Mouse (Mus musculus) left cerebral cortex, adult 9 months (tissue): ENCODE measurements around the gene 4921536K21Rik.

Experiments used
- DNase-seq, 2 experiments: peaks; one replicate each; pipeline ENCODE4 v3.0.0; 2022; ENCODE audit warnings: low spot score in 2 of 2

4921536K21Rik gene

GRCm38 (mm10) chr11:3855846-3856245 lies 39.1 kb downstream of the 4921536K21Rik start:
- DNase-seq, result no peak

GRCm38 (mm10) chr11:3854156-3854555 lies 40.7 kb downstream of the 4921536K21Rik start:
- DNase-seq, result no peak

GRCm38 (mm10) chr11:3853481-3854034 lies 41.3 kb downstream of the 4921536K21Rik start:
- peak; percentile 58 to 83 for DNase-seq

GRCm38 (mm10) chr11:3853031-3853430 lies 41.9 kb downstream of the 4921536K21Rik start:
- DNase-seq, result no peak

- peak in 1 of 2 experiments; percentile 48 for DNase-seq
Measured at GRCm38 (mm10) chr11:3851872-3852271, 43.0 kb downstream of the 4921536K21Rik start.

- no peak for DNase-seq
Measured at GRCm38 (mm10) chr11:3850746-3851277, 44.1 kb downstream of the 4921536K21Rik start.

GRCm38 (mm10) chr11:3850315-3850614 lies 44.6 kb downstream of the 4921536K21Rik start:
- DNase-seq, result peak in 1 of 2 experiments; percentile 52

GRCm38 (mm10) chr11:3849469-3850314 lies 45.2 kb downstream of the 4921536K21Rik start:
- DNase-seq, result no peak

GRCm38 (mm10) chr11:3846351-3846750 lies 48.5 kb downstream of the 4921536K21Rik start:
- no peak for DNase-seq

- DNase-seq, result no peak
Measured at GRCm38 (mm10) chr11:3843943-3844734, 50.8 kb downstream of the 4921536K21Rik start.
